Mouse (Mus musculus) midbrain, embryonic 10.5 days (tissue): ENCODE measurements at regions not wholly inside any gene's neighbourhood (a gene's known extent, or its start where the extent isn't known, plus 50 kb on each side); places are given as distances from the start of the nearest gene placed in this dataset.
A peak's percentile ranks its signal among the peaks of the same experiment; 100 is the strongest.

Experiments used
- DNase-seq: peaks from one replicate; pipeline ENCODE4 v3.0.0-alpha.2; 2017; ENCODE audit warnings: low spot score
- H3K27ac ChIP-seq: fragments of 300-500 bp; sonication (generic); replicated peaks from 2 replicates; pipeline ENCODE4 v1.5.1; 2016; ENCODE audit warnings: mild to moderate bottlenecking
- H3K27me3 ChIP-seq: fragments of 300-500 bp; sonication (generic); 2 replicates; pipeline ENCODE4 v1.6.1; 2016; ENCODE audit warnings: low read depth, mild to moderate bottlenecking; ENCODE audit not compliant: poor library complexity, severe bottlenecking
- H3K36me3 ChIP-seq: fragments of 300-500 bp; sonication (generic); 2 replicates; pipeline ENCODE4 v1.6.1; 2016; ENCODE audit warnings: mild to moderate bottlenecking, moderate library complexity
- H3K4me1 ChIP-seq: fragments of 300-500 bp; sonication (generic); 2 replicates; pipeline ENCODE4 v1.6.1; 2016
- H3K4me3 ChIP-seq: fragments of 300-500 bp; sonication (generic); 2 replicates; pipeline ENCODE4 v1.5.1; 2016; ENCODE audit warnings: mild to moderate bottlenecking, moderate library complexity
- H3K9me3 ChIP-seq: fragments of 300-500 bp; sonication (generic); replicated peaks from 2 replicates; pipeline ENCODE4 v1.6.1; 2016; ENCODE audit warnings: mild to moderate bottlenecking
- WGBS: fragments of 180-500 bp; shearing (Covaris S2); methylation state at CpG from one replicate; pipeline ENCODE4 v1.1.7; 2016; 5-methylcytosine and 5-hydroxymethylcytosine counted together

DNA sequence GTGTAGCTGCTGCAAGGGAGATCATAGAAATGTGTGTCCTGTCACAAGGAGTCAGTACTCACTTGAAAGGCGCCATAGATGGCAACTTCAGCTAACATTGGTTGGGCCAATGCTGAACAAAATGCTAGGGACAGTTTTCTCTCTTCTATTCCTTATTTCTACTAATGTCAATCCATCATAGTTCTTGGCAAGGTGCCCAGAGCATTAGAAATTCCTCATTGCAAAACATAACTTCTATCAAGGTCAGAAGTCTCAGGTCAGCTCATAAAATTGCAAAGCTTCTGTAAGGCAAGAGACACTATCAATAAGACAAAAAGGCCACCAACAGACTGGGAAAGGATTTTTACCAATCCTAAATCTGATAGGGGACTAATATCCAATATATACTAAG, 106.3 kb downstream of the D1Ertd622e start:
- no peaks in the 10 kb centered on the region for H3K36me3 ChIP-seq
- H3K9me3 ChIP-seq: no peaks in the 10 kb centered on the region
- no peak overlapping the region for H3K27ac ChIP-seq
- 93% methylated on average over 1 of the region's 1 CpGs for WGBS
- peaks cover 11% of the 10 kb centered on the region for H3K4me1 ChIP-seq
- H3K4me3 ChIP-seq: no peak overlapping the region
- no peaks in the 10 kb centered on the region for H3K27me3 ChIP-seq
- DNase-seq: no peak

DNA sequence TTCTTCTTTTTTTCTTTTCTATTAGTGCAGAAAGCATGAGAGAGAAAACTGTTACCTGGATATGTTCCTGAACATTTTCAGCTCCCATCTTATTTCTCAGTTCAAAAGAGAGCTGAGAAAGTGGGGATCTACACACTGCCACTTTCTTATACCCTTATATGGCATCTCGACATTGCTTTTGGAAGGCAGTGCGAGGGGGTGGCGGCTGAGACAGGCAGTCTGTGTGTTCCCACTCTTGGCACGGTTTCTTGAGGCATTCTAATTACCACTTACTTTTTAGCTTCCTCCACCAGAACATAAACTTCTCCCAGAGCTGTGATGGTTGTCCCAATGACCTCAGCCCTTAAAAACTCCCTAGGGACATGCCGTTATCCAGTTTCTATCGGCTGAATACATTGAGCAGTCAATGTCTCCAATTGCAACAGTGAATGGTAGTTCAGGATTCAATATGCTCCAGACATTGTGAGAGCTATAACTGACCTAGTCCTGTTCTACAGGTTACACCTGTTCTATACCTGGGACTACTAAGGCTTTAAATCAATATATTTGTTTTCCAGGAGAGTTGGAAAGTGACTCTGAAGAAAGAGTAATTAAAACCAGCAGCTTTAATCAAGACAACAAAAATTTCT, 106.8 kb downstream of the D1Ertd622e start:
- peaks cover 11% of the 10 kb centered on the region for H3K4me1 ChIP-seq
- DNase-seq: no peak
- H3K4me3 ChIP-seq: no peak overlapping the region
- no peaks in the 10 kb centered on the region for H3K9me3 ChIP-seq
- H3K36me3 ChIP-seq: no peaks in the 10 kb centered on the region
- H3K27me3 ChIP-seq: no peaks in the 10 kb centered on the region
- no peak overlapping the region for H3K27ac ChIP-seq
- 86% methylated on average over 6 of the region's 6 CpGs for WGBS

DNA sequence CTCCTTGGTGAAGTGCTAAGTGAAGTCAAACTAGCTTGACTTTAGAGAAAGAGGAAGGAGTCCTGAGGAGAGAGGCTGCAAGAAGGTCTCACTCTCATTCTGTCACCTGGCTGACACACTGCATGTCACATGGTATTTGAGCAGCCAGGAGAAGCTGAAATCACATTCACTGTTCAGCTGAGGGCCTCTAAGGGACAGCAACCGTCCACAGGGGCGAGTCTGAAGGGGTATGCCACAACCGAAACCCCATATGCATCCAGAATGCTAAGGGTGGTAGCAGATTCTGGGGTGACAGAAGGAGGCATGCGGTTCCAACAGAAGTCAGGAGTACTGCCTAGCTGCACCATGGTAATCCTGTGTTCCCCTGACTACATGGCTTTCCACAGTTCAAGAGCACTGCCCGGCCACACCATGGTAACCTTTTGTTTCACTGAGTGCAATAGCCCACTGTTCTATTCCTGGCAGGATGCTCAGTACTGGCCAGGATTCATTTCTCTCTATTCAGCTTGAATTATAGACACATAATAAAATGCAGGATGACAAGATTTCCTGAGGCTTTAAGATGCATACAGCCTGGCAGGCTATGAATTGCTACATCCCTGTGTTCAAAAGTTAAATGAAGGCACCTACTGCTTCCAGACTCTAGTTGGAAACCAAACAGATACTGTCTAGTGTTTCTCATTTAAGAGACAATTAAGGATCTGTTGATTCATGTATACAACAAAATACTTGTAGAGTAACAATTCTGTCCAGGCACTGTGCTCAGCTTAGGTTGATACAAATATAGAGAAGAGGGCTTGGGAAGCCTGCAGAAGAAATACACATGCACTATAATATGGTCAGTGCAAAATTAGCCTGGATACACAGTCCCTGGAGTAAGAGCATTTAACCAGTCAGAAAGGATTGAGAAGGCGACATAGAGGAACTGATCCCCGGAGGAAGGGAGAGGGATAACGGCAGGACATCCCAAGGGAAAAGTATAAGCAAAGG, 108.1 kb downstream of the D1Ertd622e start:
- H3K36me3 ChIP-seq: no peaks in the 10 kb centered on the region
- peaks cover 11% of the 10 kb centered on the region for H3K4me1 ChIP-seq
- no peak overlapping the region for H3K4me3 ChIP-seq
- no peak for DNase-seq
- no peaks in the 10 kb centered on the region for H3K9me3 ChIP-seq
- H3K27me3 ChIP-seq: no peaks in the 10 kb centered on the region
- peak overlapping the region; percentile 30 for H3K27ac ChIP-seq
- WGBS: 81% methylated on average over 8 of the region's 8 CpGs

DNA sequence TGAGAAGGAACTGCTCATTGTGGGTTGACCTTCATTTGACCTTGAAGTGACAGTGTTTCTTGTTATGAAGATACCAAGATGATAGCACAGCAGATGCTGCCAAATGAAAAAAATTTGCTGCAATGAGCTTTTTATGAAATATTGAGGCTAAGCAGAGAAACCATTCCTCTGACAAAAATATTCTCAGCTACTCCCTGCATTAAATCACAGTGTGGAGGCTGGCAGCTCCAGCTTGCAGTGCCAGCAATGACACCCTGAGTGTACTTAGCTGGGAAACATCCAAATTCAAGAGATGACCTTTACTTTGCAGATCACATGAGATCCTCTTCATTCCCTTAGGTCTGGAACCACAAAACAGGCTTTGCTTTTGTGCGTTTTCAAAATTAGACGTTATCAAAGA, 109.0 kb downstream of the D1Ertd622e start:
- no peaks in the 10 kb centered on the region for H3K9me3 ChIP-seq
- WGBS: 93% methylated on average over 2 of the region's 2 CpGs
- H3K4me3 ChIP-seq: no peak overlapping the region
- H3K4me1 ChIP-seq: peaks cover 11% of the 10 kb centered on the region
- H3K27ac ChIP-seq: peak overlapping the region; percentile 30; the same call in 1 of the 2 replicates
- no peaks in the 10 kb centered on the region for H3K27me3 ChIP-seq
- H3K36me3 ChIP-seq: no peaks in the 10 kb centered on the region
- DNase-seq: no peak

DNA sequence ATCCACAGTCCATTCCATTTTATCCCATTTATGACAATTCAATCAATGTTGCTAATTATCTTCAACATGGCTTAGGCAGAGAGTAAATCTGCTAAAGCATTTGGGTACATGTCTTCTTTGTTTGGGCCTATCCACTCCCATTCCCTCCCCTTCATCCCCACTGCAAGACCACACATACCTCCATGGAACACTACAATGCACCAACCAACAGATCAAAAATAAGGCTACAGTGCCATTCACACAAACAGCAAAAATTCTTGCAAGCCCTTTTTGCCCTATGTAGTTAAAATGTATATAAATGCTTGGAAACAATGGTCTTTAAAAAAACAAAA, 120.7 kb downstream of the D1Ertd622e start:
- 0 out of 2 replicates have a peak overlapping the region, but pooled peaks have one; percentile 21 for H3K4me3 ChIP-seq
- no peaks in the 10 kb centered on the region for H3K9me3 ChIP-seq
- H3K27me3 ChIP-seq: no peaks in the 10 kb centered on the region
- H3K27ac ChIP-seq: peak overlapping the region; percentile 87
- H3K36me3 ChIP-seq: no peaks in the 10 kb centered on the region
- no peak for DNase-seq
- peaks cover 41% of the 10 kb centered on the region for H3K4me1 ChIP-seq

DNA sequence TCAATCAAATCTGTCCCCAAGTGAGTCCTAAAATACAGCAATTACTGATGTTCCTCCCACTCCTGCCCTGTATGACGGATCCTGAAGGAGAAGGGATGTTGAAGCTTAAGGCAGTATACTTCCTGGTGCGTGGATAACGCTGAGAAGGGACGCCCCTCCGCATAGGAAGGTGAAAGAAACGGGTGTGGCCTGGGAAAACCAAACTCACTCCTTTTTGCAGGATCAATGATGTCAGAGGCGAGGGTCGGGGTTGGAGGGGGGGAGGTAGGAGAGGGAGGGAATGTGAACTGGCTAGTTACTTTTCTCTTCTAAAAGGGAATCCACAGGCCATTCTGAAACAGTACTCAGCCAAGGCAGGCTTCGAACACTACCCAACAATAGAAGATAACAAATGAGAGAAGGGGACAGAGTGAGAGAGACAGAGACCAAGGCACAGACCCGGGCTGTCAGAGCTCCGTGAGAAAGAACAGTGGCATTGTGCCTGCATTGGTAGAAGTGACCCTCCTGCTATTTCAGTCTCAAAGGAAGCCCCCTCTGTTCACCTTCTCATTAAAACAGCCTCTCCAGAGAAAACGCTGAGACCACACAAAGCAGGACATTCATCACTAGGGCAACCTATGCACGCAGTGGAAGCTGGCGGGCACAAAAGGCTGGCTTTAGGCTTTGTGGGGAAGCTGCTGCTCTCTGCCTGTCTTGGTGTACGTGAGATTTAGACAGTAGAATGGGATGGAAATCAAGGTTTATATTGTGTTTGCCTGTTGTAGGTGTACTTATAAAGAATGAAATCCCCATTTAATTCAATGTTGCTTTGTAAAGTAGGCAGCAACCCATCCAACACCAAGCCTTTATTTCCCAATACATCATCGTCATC, 121.3 kb downstream of the D1Ertd622e start:
- H3K36me3 ChIP-seq: no peaks in the 10 kb centered on the region
- WGBS: 19% methylated on average over 16 of the region's 16 CpGs
- H3K27ac ChIP-seq: peak overlapping the region; percentile 87
- no peaks in the 10 kb centered on the region for H3K27me3 ChIP-seq
- H3K9me3 ChIP-seq: no peaks in the 10 kb centered on the region
- peak; percentile 86 for DNase-seq
- peaks cover 41% of the 10 kb centered on the region for H3K4me1 ChIP-seq
- H3K4me3 ChIP-seq: peak overlapping the region; percentile 21; the same call in 1 of the 2 replicates

DNA sequence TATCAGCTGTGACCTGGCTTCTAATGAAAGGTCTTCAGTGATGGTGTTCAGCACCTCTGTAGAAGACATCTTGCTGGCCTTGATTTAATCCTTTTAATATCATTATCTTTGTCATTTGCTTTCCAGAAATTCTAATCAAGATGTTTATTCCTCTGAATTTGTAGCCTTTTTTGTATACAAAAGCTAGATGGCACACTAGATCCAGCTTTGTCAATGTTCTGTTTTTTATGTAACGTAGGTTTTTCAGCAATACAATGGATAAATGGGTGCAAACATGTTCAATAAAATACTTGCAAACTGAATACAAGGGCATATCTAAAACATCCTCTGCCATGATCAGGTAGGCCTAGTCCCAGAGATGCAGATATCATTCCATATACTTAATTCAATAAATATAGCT, 165.0 kb downstream of the D1Ertd622e start:
- no peak for DNase-seq
- no peaks in the 10 kb centered on the region for H3K27me3 ChIP-seq
- no peaks in the 10 kb centered on the region for H3K4me1 ChIP-seq
- H3K36me3 ChIP-seq: no peaks in the 10 kb centered on the region
- no peak overlapping the region for H3K4me3 ChIP-seq
- H3K27ac ChIP-seq: no peak overlapping the region
- WGBS: 85% methylated on average over 1 of the region's 1 CpGs
- no peaks in the 10 kb centered on the region for H3K9me3 ChIP-seq

DNA sequence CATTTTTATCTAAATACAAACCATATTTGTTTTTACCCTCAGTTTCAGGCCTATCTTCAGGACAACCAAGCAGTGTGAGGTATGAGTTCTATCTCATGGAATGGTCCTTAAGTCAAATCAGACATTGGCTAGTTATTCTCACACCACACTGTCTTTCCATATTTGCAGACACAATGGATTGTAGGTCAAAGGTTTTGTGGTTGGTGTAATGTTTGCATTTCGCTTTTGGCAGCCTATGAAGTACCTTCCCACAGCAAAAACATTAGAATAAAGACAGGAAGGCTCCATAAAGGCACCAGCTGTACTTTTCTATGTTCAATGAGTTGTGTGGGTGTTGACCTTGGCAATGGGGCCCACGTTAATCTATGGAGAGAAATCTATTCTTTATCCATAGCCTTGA, 182.0 kb downstream of the D1Ertd622e start:
- H3K27ac ChIP-seq: no peak overlapping the region
- no peaks in the 10 kb centered on the region for H3K27me3 ChIP-seq
- no peak overlapping the region for H3K4me3 ChIP-seq
- DNase-seq: no peak
- WGBS: 75% methylated on average over 2 of the region's 2 CpGs
- H3K36me3 ChIP-seq: no peaks in the 10 kb centered on the region
- H3K9me3 ChIP-seq: no peaks in the 10 kb centered on the region
- H3K4me1 ChIP-seq: no peaks in the 10 kb centered on the region
